Mouse (Mus musculus) kidney, adult 2 months (tissue): ENCODE measurements at regions not wholly inside any gene's neighbourhood (a gene's known extent, or its start where the extent isn't known, plus 50 kb on each side); places are given as distances from the start of the nearest gene placed in this dataset.

Source experiments
- CTCF ChIP-seq: fragments of 200-500 bp; conservative IDR thresholded peaks from 2 replicates; pipeline ENCODE4 v1.5.1; 2011; ENCODE audit warnings: low read depth, mild to moderate bottlenecking, control low read depth, low read length, moderate library complexity, mixed read lengths; ENCODE audit not compliant: insufficient read depth, insufficient read length
- POLR2A ChIP-seq: fragments of 200-500 bp; IDR thresholded peaks from one replicate; pipeline ENCODE4 v1.6.1; 2011; ENCODE audit warnings: low read depth, low read length, control low read depth

DNA sequence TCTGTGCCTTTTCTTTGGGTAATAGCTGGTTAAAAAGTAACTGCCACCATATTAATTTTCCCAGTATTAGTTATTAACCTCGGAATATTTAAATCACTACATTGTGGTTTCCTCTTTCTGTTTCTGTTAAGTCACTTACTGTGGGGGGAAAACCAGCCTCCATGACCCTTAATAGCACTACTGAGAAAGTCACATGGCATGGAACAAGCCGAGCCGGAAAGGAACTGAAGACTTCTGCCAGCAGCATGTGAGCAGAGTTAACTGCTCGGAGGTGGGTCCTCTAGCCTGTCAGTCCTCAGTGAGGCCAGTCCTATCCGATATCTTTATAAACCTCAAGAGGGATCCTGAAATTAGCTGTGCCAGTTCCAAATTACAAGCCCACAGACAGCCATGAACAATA, 75.8 kb upstream of the C1qtnf3 start:
- TF ChIP-seq CTCF: no peak
- TF ChIP-seq POLR2A: no peak
